Mouse (Mus musculus) E14TG2a.4 (cell line): ENCODE results near the gene Dennd4a.
"Not testable (repeated sequence)": the region's sequence is repeated elsewhere in the genome, so short reads cannot be mapped to it uniquely, and the experiment has no call there.

Experiments
- H3K27me3 ChIP-seq: 2 replicates; pipeline ENCODE4 v1.6.1; 2014; ENCODE audit warnings: low read length, control low read depth; ENCODE audit not compliant: insufficient read depth
- H3K36me3 ChIP-seq: 2 replicates; pipeline ENCODE4 v1.6.1; 2014; ENCODE audit warnings: low read length, control low read depth; ENCODE audit not compliant: insufficient read depth
- H3K4me1 ChIP-seq: replicated peaks from 2 replicates; pipeline ENCODE4 v1.6.1; 2014; ENCODE audit warnings: low read depth, low read length, control low read depth
- H3K4me3 ChIP-seq: replicated peaks from 2 replicates; pipeline ENCODE4 v1.5.1; 2014; ENCODE audit warnings: mild to moderate bottlenecking, low read length
- H3K9me3 ChIP-seq: 2 replicates; pipeline ENCODE4 v1.6.1; 2014; ENCODE audit warnings: low read length, control low read depth
- CTCF ChIP-seq: conservative IDR thresholded peaks from 2 replicates; pipeline ENCODE4 v1.5.1; 2014; ENCODE audit warnings: low read length
- NANOG ChIP-seq: IDR thresholded peaks from 2 replicates; pipeline ENCODE4 v1.6.1; 2014; ENCODE audit warnings: borderline replicate concordance, low read length, mixed read lengths
- POU5F1 ChIP-seq: IDR thresholded peaks from 2 replicates; pipeline ENCODE4 v1.6.1; 2014; ENCODE audit warnings: low read length, borderline replicate concordance

The Dennd4a gene

GRCm38 (mm10) chr9:64811538-64812474 is 666 bp downstream of the Dennd4a start:
- H3K9me3 ChIP-seq, result no peaks in the 10 kb centered on the region
- H3K36me3 ChIP-seq, result no peaks in the 10 kb centered on the region
- H3K27me3 ChIP-seq, result peaks cover 4% of the 10 kb centered on the region; the same call in 1 of the 2 replicates
- H3K4me3 ChIP-seq, result peak overlapping the region; percentile 95
- no peak for TF ChIP-seq NANOG
- no peak for TF ChIP-seq CTCF
- TF ChIP-seq POU5F1, result no peak
- H3K4me1 ChIP-seq, result peaks cover 12% of the 10 kb centered on the region

- H3K4me1 ChIP-seq, result peaks cover 12% of the 10 kb centered on the region
- no peaks in the 10 kb centered on the region for H3K36me3 ChIP-seq
- TF ChIP-seq CTCF (no peak), POU5F1 (no peak), NANOG (no peak)
- H3K4me3 ChIP-seq, result peak overlapping the region; percentile 95; the same call in 1 of the 2 replicates
- H3K9me3 ChIP-seq, result no peaks in the 10 kb centered on the region
- H3K27me3 ChIP-seq, result peaks cover 4% of the 10 kb centered on the region; the same call in 1 of the 2 replicates
Observed at GRCm38 (mm10) chr9:64812475-64812860, 1.3 kb downstream of the Dennd4a start.

- Histone ChIP-seq H3K27me3 (peaks cover 4% of the 10 kb centered on the region; the same call in 1 of the 2 replicates), H3K4me3 (no peak overlapping the region), H3K36me3 (no peaks in the 10 kb centered on the region), H3K9me3 (no peaks in the 10 kb centered on the region), H3K4me1 (peaks cover 12% of the 10 kb centered on the region)
- TF ChIP-seq NANOG, result no peak
- TF ChIP-seq POU5F1, result no peak
- no peak for TF ChIP-seq CTCF
Observed at GRCm38 (mm10) chr9:64814273-64814672, 3.1 kb downstream of the Dennd4a start.

- not testable (repeated sequence) for H3K4me1 ChIP-seq, H3K36me3 ChIP-seq, H3K4me3 ChIP-seq, H3K27me3 ChIP-seq, H3K9me3 ChIP-seq
Observed at GRCm38 (mm10) chr9:64819686-64820085, 8.5 kb downstream of the Dennd4a start.

- Histone ChIP-seq H3K4me1 (no peaks in the 10 kb centered on the region), H3K27me3 (no peaks in the 10 kb centered on the region), H3K36me3 (no peaks in the 10 kb centered on the region), H3K4me3 (no peak overlapping the region), H3K9me3 (no peaks in the 10 kb centered on the region)
- no peak for TF ChIP-seq CTCF
- TF ChIP-seq NANOG, result no peak
- no peak for TF ChIP-seq POU5F1
Observed at GRCm38 (mm10) chr9:64820086-64820795, 9.1 kb downstream of the Dennd4a start.

GRCm38 (mm10) chr9:64822235-64822634 is 11.1 kb downstream of the Dennd4a start:
- Histone ChIP-seq H3K9me3 (no peaks in the 10 kb centered on the region), H3K4me1 (no peaks in the 10 kb centered on the region), H3K4me3 (no peak overlapping the region), H3K36me3 (no peaks in the 10 kb centered on the region), H3K27me3 (no peaks in the 10 kb centered on the region)
- TF ChIP-seq POU5F1, result no peak
- TF ChIP-seq NANOG, result no peak
- TF ChIP-seq CTCF, result no peak

- Histone ChIP-seq H3K4me3 (no peak overlapping the region), H3K4me1 (no peaks in the 10 kb centered on the region), H3K9me3 (no peaks in the 10 kb centered on the region), H3K36me3 (no peaks in the 10 kb centered on the region), H3K27me3 (no peaks in the 10 kb centered on the region)
- no peak for TF ChIP-seq NANOG
- no peak for TF ChIP-seq POU5F1
- TF ChIP-seq CTCF, result no peak
Observed at GRCm38 (mm10) chr9:64824389-64825008, 13.4 kb downstream of the Dennd4a start.

GRCm38 (mm10) chr9:64830092-64830618 is 19.0 kb downstream of the Dennd4a start:
- H3K36me3 ChIP-seq, result no peaks in the 10 kb centered on the region

More at GRCm38 (mm10) chr9:64830092-64830618, 19.0 kb downstream of the Dennd4a start:
- H3K4me1 ChIP-seq, result no peaks in the 10 kb centered on the region
- H3K4me3 ChIP-seq, result no peak overlapping the region
- no peaks in the 10 kb centered on the region for H3K27me3 ChIP-seq
- no peaks in the 10 kb centered on the region for H3K9me3 ChIP-seq
- TF ChIP-seq NANOG (no peak), POU5F1 (no peak), CTCF (no peak)
